Mouse (Mus musculus): Measurements from ENCODE around the gene Ctsd. TPM values are rescaled to one million over a fixed set of nuclear protein-coding genes. Genes with fewer than 3 reads are reported as not detected.

The Ctsd gene
- polyA plus RNA-seq, 2 experiments from 2014 or later, result 287 to 288 TPM

DNA sequence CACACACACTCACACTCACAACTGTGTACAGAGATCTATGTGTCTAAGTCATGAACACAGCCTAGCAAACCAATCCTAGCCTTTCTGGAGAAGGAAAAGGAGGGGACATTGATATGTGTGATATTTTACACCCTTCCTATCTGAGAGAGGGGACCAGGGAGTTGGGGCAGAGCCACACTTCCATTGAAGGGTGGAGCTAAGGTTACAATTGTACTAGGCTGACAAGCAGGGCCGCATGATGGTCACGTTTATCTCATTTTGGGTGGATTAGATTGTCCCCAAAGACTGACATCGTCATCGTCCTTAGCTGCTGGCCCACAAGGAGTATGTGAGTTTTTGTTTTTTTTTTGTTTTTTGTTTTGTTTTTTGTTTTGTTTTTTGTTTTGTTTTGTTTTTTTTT is 56.6 kb downstream of the Ctsd start:
- ATAC-seq, result no peak

DNA sequence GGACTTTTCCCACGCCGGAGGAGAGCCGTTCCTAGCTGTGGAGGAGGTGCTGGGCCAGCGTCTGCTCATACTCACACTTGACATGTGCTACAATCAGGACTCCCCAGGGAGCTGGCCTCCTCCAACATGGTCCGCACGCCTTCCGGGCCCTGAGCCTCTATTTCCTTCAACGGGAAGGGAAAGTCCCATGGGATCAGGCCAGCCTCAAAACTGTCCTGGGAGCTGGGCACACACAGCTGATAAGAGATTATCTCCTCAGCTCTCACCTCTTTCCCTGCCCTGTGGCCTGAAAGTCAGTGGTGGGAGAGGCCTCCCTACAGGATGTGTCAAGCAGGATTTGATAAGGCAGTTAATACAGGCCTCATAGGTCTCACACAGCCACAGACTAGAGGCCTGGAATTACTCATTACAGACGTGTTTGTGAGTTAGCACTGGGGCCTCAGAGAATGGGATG is 57.5 kb downstream of the Ctsd start:
- no peak for ATAC-seq

DNA sequence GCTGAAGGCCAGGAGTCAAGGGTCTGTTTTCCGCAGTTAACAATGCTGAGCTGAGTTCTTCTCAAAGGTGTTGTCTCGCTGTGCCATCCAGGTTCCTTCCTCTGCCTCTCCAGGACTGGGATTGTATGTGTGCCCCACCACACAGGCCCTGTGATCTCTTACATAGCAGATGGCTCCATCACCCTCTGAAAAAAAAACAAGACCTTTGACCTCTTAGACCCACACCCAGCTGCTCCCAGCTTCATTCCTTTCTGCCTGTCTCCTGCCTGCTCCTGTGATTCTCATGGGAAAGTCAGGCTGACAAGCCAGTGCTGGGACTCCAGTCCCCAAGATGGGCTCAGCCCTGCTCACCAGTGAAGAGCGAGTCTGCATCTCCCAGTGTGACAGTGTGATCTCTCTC is 59.3 kb downstream of the Ctsd start:
- ATAC-seq, result no peak

DNA sequence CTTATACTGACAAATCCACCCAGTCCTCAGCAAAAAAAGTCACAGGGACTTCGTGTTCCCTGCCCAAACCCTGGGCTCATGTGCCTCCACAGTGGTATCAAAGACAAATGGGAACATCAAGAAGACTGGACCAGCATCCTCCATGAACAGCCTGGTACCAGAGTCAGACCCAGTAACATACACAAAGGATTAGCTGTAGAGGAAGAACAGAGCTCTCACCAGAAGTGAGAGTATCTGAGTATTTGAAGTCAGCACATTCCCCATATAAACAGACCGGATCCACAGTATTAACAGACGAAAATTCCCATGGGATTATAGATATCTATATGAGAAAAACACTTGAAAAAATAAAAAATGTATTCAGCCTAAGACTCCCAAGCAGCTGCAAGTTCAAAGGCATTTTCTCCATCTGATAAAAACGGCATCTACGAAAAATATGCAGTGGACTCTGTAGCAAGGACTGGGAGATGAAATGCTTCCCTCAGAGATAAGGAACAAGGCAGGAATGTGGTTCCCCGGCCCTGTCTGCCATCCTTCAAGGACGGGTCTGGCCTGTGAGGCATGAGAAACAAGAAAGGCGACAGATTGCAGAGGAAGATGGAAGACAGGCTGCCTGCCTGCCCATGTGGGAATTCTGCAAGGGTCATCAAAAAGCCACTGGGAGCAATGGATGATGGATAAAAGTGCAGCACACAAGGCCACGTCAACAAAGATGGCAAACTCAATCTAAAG is 61.0 kb downstream of the Ctsd start:
- no peak for ATAC-seq

Other genes starting within 250 kb of the Ctsd start
- gene Gm45337, start 243.4 kb downstream of the Ctsd start, polyA plus RNA-seq (2017; shearing (Covaris generic)), result not detected
- gene Gm29735, start 230.9 kb downstream of the Ctsd start, polyA plus RNA-seq (2017; shearing (Covaris generic)), result not detected
- not detected for gene Gm4553, start 222.3 kb downstream of the Ctsd start, polyA plus RNA-seq (2017; shearing (Covaris generic))
- not detected for gene Krtap5-2, start 212.0 kb downstream of the Ctsd start, polyA plus RNA-seq (2017; shearing (Covaris generic))
- gene Gm10153, start 197.6 kb downstream of the Ctsd start, polyA plus RNA-seq (2017; shearing (Covaris generic)), result not detected
- not detected for gene Krtap5-3, start 186.7 kb downstream of the Ctsd start, polyA plus RNA-seq (2017; shearing (Covaris generic))
- not detected for gene Gm7579, start 176.2 kb downstream of the Ctsd start, polyA plus RNA-seq (2017; shearing (Covaris generic))
- gene Krtap5-5, start 158.1 kb downstream of the Ctsd start, polyA plus RNA-seq (2017; shearing (Covaris generic)), result not detected
- not detected for gene Gm40460, start 147.0 kb downstream of the Ctsd start, polyA plus RNA-seq (2017; shearing (Covaris generic))
- gene Gm2431, start 129.7 kb downstream of the Ctsd start, polyA plus RNA-seq (2017; shearing (Covaris generic)), result not detected
- not detected for gene Gm4559, start 113.7 kb downstream of the Ctsd start, polyA plus RNA-seq (2017; shearing (Covaris generic))
- not detected for gene Krtap5-1, start 90.9 kb downstream of the Ctsd start, polyA plus RNA-seq (2017; shearing (Covaris generic))
- not detected for gene Krtap5-4, start 84.5 kb downstream of the Ctsd start, polyA plus RNA-seq (2017; shearing (Covaris generic))
- 1 to 10 TPM; 1.9 to 2.5 TPM for gene Ifitm10, start 14.3 kb downstream of the Ctsd start, polyA plus RNA-seq (2017; shearing (Covaris generic))
- not detected for gene Gm49369, start 5.4 kb downstream of the Ctsd start, polyA plus RNA-seq (2017; shearing (Covaris generic))
- not detected for gene Syt8, start 46.8 kb upstream of the Ctsd start, polyA plus RNA-seq (2017; shearing (Covaris generic))
- not detected for gene Tnni2, start 53.8 kb upstream of the Ctsd start, polyA plus RNA-seq (2017; shearing (Covaris generic))
- 1,000 to 10,000 TPM; 1,487 to 1,560 TPM for gene Lsp1, start 72.8 kb upstream of the Ctsd start, polyA plus RNA-seq (2017; shearing (Covaris generic))
- 1 to 10 TPM; 2.8 to 3.0 TPM for gene Tnnt3, start 110.8 kb upstream of the Ctsd start, polyA plus RNA-seq (2017; shearing (Covaris generic))
- gene Mrpl23, start 144.6 kb upstream of the Ctsd start, polyA plus RNA-seq (2017; shearing (Covaris generic)), result 10 to 100 TPM; 10.2 to 31.9 TPM